Mouse (Mus musculus) thymus, adult 2 months (tissue): ENCODE measurements around the gene Dnajc8. TPM values are rescaled to one million over a fixed set of nuclear protein-coding genes. Genes with fewer than 3 reads are reported as not detected.
A peak's percentile ranks its signal among the peaks of the same experiment; 100 is the strongest.

Experiments used
- DNase-seq: peaks from one replicate; pipeline ENCODE4 v3.0.0; 2021
- H3K27ac ChIP-seq: fragments of 200-500 bp; 2 replicates; pipeline ENCODE4 v1.5.1; 2012; ENCODE audit warnings: low read length, control low read depth; ENCODE audit not compliant: control insufficient read depth, insufficient read depth
- H3K27me3 ChIP-seq: fragments of 200-500 bp; 2 replicates; pipeline ENCODE4 v1.6.1; 2012; ENCODE audit warnings: mild to moderate bottlenecking, low read length, moderate library complexity, mixed read lengths; ENCODE audit not compliant: control insufficient read depth, insufficient read depth
- H3K36me3 ChIP-seq: fragments of 200-500 bp; 2 replicates; pipeline ENCODE4 v1.6.1; 2012; ENCODE audit warnings: mild to moderate bottlenecking, low read length, moderate library complexity; ENCODE audit not compliant: control insufficient read depth, insufficient read depth
- H3K4me1 ChIP-seq: fragments of 200-500 bp; replicated peaks from 2 replicates; pipeline ENCODE4 v1.6.1; 2012; ENCODE audit warnings: low read length; ENCODE audit not compliant: control insufficient read depth, insufficient read depth
- H3K4me3 ChIP-seq: fragments of 200-500 bp; 2 replicates; pipeline ENCODE4 v1.5.1; 2012; ENCODE audit warnings: mild to moderate bottlenecking, low read length, control low read depth, moderate library complexity; ENCODE audit not compliant: control insufficient read depth, insufficient read depth
- CTCF ChIP-seq: fragments of 200-500 bp; IDR thresholded peaks from 2 replicates; pipeline ENCODE4 v1.5.1; 2012; ENCODE audit warnings: mild to moderate bottlenecking, control low read depth, low read length, moderate library complexity, borderline replicate concordance; ENCODE audit not compliant: control insufficient read depth, poor library complexity, insufficient read depth; ENCODE audit errors: extremely low read depth
- POLR2A ChIP-seq: fragments of 200-500 bp; IDR thresholded peaks from 2 replicates; pipeline ENCODE4 v1.6.1; 2012; ENCODE audit warnings: mild to moderate bottlenecking, low read length, control low read depth, moderate library complexity; ENCODE audit not compliant: control insufficient read depth, poor library complexity, insufficient read depth; ENCODE audit errors: extremely low read depth
- WGBS: fragments of 180-500 bp; shearing (Covaris S2); methylation state at CpG from one replicate; pipeline ENCODE4 v1.1.7; 2018; 5-methylcytosine and 5-hydroxymethylcytosine counted together
- polyA plus RNA-seq: library from polyadenylated mRNA; depleted of rRNA; stranded (reverse); fragments of >200 nt; gene quantifications from 2 replicates; pipeline ENCODE4 v1.2.3, GENCODE M21; 2012

Dnajc8 gene
- polyA plus RNA-seq, 1 experiment = 45.6 TPM

GRCm38 (mm10) chr4:132506250-132506649 is 29.1 kb upstream of the Dnajc8 start:
- peaks cover 12% of the 10 kb centered on the region for H3K4me1 ChIP-seq
- no peak for DNase-seq
- H3K27me3 ChIP-seq = no peaks in the 10 kb centered on the region
- no peaks in the 10 kb centered on the region for H3K36me3 ChIP-seq
- 93% methylated on average over 6 of the region's 6 CpGs for whole genome bisulfite sequencing
- no peak for TF ChIP-seq CTCF
- TF ChIP-seq POLR2A = no peak
- H3K27ac ChIP-seq = no peak overlapping the region
- no peak overlapping the region for H3K4me3 ChIP-seq

- no peak overlapping the region for H3K27ac ChIP-seq
- no peak overlapping the region for H3K4me3 ChIP-seq
- peaks cover 12% of the 10 kb centered on the region for H3K4me1 ChIP-seq
- H3K36me3 ChIP-seq = no peaks in the 10 kb centered on the region
- WGBS = 94% methylated on average over 2 of the region's 2 CpGs
- DNase-seq = no peak
- no peak for TF ChIP-seq CTCF
- TF ChIP-seq POLR2A = no peak
- H3K27me3 ChIP-seq = no peaks in the 10 kb centered on the region
These were observed 28.1 kb upstream of the Dnajc8 start for GRCm38 (mm10) chr4:132507210-132507609.

GRCm38 (mm10) chr4:132509621-132510296 is 25.6 kb upstream of the Dnajc8 start:
- WGBS = under 1% methylated on average over 52 of the region's 52 CpGs
- peaks cover 12% of the 10 kb centered on the region for H3K4me1 ChIP-seq
- TF ChIP-seq CTCF = no peak
- TF ChIP-seq POLR2A = no peak
- no peaks in the 10 kb centered on the region for H3K36me3 ChIP-seq
- no peaks in the 10 kb centered on the region for H3K27me3 ChIP-seq
- peak; percentile 41 for DNase-seq
- H3K27ac ChIP-seq = no peak overlapping the region
- peak overlapping the region; percentile 73 for H3K4me3 ChIP-seq

GRCm38 (mm10) chr4:132510352-132510798 is 25.0 kb upstream of the Dnajc8 start, which contains the start of gene Sesn2:
Sesn2 (minus strand) TSS chr4:132510501.
- peak within 1 kb of the TSS; percentile 73 for H3K4me3 ChIP-seq
- H3K27me3 ChIP-seq = no peaks in the 10 kb centered on the region
- no peaks in the 10 kb centered on the region for H3K36me3 ChIP-seq
- TF ChIP-seq POLR2A (peak; percentile 98), CTCF (0 out of 2 replicates have a peak, but pooled peaks have one; percentile 26)
- WGBS = under 1% methylated on average over 32 of the region's 32 CpGs
- H3K4me1 ChIP-seq = peaks cover 12% of the 10 kb centered on the region
- H3K27ac ChIP-seq = no peak within 1 kb of the TSS
- peak; percentile 98 for DNase-seq

- DNase-seq = no peak
- H3K27ac ChIP-seq = no peak overlapping the region
- no peaks in the 10 kb centered on the region for H3K27me3 ChIP-seq
- TF ChIP-seq CTCF (no peak), POLR2A (no peak)
- 97% methylated on average over 3 of the region's 3 CpGs for WGBS
- H3K4me1 ChIP-seq = peaks cover 12% of the 10 kb centered on the region
- no peaks in the 10 kb centered on the region for H3K36me3 ChIP-seq
- no peak overlapping the region for H3K4me3 ChIP-seq
These were observed 23.3 kb upstream of the Dnajc8 start for GRCm38 (mm10) chr4:132512080-132512479.

GRCm38 (mm10) chr4:132513395-132514273 is 21.7 kb upstream of the Dnajc8 start:
- DNase-seq = no peak
- 82% methylated on average over 14 of the region's 14 CpGs for WGBS
- no peak overlapping the region for H3K4me3 ChIP-seq
- peaks cover 12% of the 10 kb centered on the region for H3K4me1 ChIP-seq
- no peaks in the 10 kb centered on the region for H3K27me3 ChIP-seq
- no peaks in the 10 kb centered on the region for H3K36me3 ChIP-seq
- TF ChIP-seq CTCF (no peak), POLR2A (no peak)
- H3K27ac ChIP-seq = no peak overlapping the region
